Mouse (Mus musculus): ENCODE results near the gene Rptor. TPM values are rescaled to one million over a fixed set of nuclear protein-coding genes. Genes with fewer than 3 reads are reported as not detected.

Rptor gene
- total RNA-seq (2023; ENCODE audit: inconsistent age) = 55.1 to 68.5 TPM (median 62.1 TPM) in 4 replicates

DNA sequence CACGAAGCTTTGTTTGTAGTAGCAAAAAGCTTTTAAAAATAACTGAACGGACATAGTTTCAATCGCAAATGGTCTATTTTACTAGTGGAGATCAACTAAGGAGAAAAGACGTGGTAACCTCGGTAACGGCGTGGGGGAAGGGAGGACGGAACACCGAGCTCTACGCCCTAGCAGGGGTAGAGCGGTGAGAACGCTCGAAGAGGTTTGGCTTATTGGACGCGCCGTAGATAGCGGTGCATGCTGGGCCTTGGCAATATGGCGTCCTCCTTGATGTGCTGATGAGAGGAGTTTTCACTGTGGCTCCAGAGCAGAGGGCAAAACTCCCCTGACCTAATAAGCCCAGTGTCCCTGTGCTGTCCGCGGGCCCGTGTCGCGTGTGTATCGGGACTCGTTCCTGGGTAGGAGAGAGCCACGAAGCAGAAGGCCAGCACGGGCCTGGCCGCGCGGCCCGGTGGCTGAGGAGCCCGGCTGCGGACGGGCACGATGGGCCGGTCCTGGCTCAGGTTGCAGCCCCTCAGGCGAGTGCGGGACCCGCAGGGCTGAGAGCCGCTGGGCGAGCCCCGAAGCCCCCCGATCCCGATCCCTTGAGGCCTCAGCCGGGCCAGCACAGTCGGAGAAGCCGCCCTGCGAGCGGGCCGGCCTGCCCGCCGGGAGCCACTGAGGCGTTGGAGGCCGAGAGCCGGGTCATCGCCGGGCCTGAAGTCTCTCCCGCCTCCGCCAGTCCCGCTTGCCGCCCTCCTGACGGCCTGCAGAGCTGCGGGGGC is at the start of gene Rptor:
Gene Rptor (plus strand): TSS at position 143 of the 764 bp plus-strand sequence.

DNA sequence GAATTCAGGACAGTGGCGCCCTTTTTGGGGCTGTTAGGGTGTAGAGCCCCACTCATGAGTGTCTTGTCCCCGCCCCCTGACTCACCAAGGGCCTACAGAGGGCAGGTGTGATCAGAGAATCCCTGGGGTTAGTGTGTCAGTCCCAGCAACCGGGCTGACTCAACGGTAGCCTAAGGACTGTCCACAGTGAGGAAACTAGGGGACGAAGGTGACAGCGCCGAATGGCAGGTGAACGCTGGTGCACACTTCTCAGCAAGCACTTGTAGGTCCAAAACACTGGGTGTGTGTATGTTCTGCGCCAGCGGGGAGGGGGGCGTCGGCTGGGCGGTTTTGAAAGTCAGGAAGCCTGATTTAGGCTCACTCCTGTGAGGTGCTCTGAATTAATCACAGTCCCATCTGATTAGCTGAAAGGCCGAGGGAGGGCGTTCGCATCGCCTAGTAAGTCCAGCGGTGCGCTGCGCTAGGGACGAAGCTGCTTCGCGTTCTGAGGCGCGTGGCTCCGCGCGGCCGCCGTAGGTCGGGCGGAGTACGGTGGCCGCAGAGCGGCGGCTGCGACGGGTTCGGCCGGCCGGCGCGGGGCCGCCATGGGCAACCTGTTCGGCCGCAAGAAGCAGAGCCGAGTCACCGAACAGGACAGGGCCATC is 310.7 kb downstream of the Rptor start, which contains the start of gene Chmp6:
Gene Chmp6 (plus strand): TSS at position 151 of the 644 bp plus-strand sequence.

DNA sequence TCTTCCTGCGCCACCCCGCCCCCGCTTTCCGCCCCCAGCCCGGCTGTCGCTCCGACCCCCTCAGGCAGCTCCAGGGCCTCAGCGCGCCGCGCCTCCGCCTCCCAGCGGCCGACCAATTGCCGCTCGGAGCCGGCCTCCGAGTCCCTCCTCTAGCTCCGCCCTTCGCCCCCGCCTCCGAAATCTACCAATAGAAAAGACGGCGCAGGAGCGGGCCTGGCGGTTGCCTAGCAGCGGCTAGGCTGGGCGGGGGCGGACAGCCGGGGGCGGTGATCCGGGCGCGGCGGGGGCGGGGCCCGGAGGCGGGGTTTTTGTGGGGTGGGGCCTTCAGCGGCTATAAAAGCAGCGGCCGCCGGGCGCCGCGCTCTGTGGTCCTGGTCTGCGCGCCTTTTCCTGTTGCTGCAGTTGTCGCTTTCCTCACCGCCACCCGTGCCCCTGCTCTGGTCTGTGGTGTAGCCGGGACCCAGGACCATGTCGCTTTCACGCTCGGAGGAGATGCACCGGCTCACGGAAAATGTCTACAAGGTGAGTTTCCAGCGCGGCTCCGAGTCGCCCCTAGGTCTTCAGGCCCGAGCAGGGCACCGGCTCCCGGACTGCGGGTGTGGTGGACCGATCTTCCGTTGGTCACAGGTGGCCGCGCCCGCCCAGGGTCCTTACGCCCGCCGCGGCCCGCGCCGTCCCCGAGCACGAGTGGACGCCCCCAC is 340.2 kb downstream of the Rptor start, which contains the start of gene Baiap2:
Gene Baiap2 (plus strand): TSS at position 37 of the 701 bp plus-strand sequence.

Other genes with a start within 250 kb of the Rptor start
- gene Sgsh, start 247.4 kb upstream of the Rptor start, total RNA-seq (2023; ENCODE audit: inconsistent age) = 21.0 to 28.6 TPM (median 23.3 TPM) in 4 replicates
- gene Slc26a11, start 247.3 kb upstream of the Rptor start, total RNA-seq (2023; ENCODE audit: inconsistent age) = 23.6 to 27.8 TPM (median 25.3 TPM) in 4 replicates
- 89.1 to 147 TPM (median 110 TPM) in 4 replicates for gene Rnf213, start 209.8 kb upstream of the Rptor start, total RNA-seq (2023; ENCODE audit: inconsistent age)
- gene Endov, start 111.6 kb upstream of the Rptor start, total RNA-seq (2023; ENCODE audit: inconsistent age) = 31.8 to 33.2 TPM (median 32.6 TPM) in 4 replicates
- not detected in 4 replicates for gene Nptx1, start 55.2 kb upstream of the Rptor start, total RNA-seq (2023; ENCODE audit: inconsistent age)